Mouse (Mus musculus) granulocyte monocyte progenitor cell, adult 5-6 weeks (primary cell): ENCODE measurements around the gene 4931406P16Rik. TPM values are rescaled to one million over a fixed set of nuclear protein-coding genes. Genes with fewer than 3 reads are reported as not detected.

Experiments used
- ATAC-seq: replicated peaks from 2 replicates; pipeline ENCODE4 v1.8.0; 2016; ENCODE audit warnings: mild to moderate bottlenecking, moderate TSS enrichment, inconsistent platforms; ENCODE audit not compliant: poor library complexity, severe bottlenecking
- total RNA-seq, 2 experiments: library from RNA; stranded (forward) in 1 of 2; stranded (reverse) in 1 of 2; fragments of 200-712, 200-1000 nt in 1 of 2; fragments of >200 nt in 1 of 2; fragmentation: Nextera tagmentation in 1 of 2; gene quantifications; 2 replicates each; pipeline ENCODE4 v1.2.3; 2014 to 2017

The 4931406P16Rik gene
- total RNA-seq, 2 experiments from 2014 or later: 7.2 to 9.2 TPM

- ATAC-seq: no peak
Measured at GRCm38 (mm10) chr7:34317901-34318476, 4.6 kb upstream of the 4931406P16Rik start.

- peak; percentile 62 for ATAC-seq
Measured at GRCm38 (mm10) chr7:34312786-34313442, 437 bp downstream of the 4931406P16Rik start.

- ATAC-seq: no peak
Measured at GRCm38 (mm10) chr7:34309186-34309764, 4.1 kb downstream of the 4931406P16Rik start.

DNA sequence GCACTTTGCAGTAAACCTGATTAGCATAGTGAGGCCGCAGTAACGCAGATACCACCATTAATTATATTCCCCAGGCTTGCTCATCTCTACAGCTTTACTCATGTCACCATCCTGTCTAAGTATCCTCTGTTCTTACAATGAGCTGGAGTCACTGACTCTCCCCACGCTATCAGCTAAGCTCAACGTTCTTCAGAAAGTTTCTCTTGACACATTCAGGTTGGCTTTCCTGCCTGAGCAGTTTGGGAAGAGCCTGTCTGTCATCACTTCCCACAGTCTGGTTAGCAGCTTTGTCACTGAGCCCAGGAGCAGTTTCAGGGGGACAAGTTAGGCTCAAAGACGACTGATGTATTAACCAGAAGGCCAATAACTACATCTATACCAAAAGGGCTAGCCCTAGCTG lies 4.8 kb downstream of the 4931406P16Rik start:
- no peak for ATAC-seq

- ATAC-seq: no peak
Measured at GRCm38 (mm10) chr7:34305454-34305853, 7.9 kb downstream of the 4931406P16Rik start.

DNA sequence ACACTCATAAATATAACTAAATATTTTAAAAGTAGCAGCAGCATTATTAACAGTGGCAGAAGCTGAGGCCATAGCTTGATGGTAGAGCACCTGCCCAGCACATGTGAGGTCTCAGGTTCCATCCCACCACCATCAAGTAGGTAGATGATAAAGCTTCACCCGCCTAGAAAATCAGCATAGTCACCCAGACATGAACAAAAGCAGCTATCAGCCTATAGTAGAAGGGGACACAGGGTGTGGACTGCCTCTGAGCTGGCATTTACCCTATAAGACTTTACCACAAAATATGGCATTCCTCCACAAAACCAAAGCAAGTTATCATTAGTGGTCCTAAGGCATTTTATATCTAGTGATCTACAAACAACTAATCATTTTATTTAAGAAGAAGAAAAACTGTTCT lies 10.7 kb downstream of the 4931406P16Rik start:
- ATAC-seq: no peak

- peak; percentile 73 for ATAC-seq
Measured at GRCm38 (mm10) chr7:34301952-34302351, 11.4 kb downstream of the 4931406P16Rik start.

DNA sequence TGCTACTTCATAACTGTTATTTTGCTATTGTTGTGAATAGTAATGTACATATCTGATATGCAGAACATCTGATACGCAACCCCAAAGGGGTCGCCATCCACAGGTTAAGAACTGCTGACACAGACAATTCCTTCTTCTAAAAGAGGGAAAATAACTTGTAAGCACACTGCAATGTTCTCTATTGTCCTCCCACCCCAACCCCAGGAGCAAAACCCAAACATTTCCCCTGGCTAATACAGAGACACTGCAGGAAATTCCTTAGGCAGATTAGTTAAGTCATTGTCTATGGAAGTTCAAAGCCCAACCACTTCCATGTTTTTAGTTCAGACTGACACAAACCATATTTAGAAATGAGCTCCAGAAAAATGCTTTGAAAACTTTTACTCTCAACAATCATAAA lies 14.5 kb downstream of the 4931406P16Rik start:
- no peak for ATAC-seq

DNA sequence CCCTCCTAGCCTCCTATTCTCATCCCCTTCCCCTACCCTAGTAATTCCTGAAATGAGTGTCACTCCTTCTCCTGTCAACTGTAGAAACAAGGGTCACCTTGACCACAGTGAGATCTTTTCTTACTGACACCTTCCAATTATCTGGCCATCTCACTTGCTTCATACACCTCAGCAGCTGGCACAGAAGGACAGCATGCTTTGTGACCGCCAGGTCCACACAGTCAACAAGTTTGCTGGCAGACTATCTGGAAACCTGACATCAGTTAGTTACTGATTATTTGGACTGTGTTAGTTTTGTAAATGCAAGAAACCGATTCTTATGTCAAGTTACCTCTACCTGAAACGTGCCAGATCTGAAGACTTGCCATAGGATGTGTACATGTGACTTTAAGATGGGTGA lies 17.2 kb downstream of the 4931406P16Rik start:
- no peak for ATAC-seq

DNA sequence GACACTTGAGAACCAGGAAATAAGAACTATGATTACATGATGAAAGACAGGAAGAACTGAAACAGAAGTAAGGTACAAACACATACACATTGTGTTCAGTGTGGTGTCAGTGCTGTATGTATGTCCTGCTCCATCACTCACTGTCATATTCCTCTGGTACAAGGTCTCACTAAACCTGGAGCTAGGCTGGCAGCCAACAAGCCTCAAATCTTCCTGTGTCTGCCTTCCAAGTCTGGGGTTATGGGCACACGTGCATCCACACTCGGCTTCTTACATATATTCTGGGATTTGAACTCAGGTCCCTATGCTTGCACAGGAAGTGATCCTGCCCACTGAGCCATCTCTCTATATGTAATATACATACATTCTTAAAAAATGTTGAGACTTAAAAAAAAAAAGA lies 20.7 kb downstream of the 4931406P16Rik start:
- no peak for ATAC-seq

- ATAC-seq: 0 out of 2 replicates have a peak, but pooled peaks have one; percentile 14
Measured at GRCm38 (mm10) chr7:34291265-34291664, 22.1 kb downstream of the 4931406P16Rik start.

DNA sequence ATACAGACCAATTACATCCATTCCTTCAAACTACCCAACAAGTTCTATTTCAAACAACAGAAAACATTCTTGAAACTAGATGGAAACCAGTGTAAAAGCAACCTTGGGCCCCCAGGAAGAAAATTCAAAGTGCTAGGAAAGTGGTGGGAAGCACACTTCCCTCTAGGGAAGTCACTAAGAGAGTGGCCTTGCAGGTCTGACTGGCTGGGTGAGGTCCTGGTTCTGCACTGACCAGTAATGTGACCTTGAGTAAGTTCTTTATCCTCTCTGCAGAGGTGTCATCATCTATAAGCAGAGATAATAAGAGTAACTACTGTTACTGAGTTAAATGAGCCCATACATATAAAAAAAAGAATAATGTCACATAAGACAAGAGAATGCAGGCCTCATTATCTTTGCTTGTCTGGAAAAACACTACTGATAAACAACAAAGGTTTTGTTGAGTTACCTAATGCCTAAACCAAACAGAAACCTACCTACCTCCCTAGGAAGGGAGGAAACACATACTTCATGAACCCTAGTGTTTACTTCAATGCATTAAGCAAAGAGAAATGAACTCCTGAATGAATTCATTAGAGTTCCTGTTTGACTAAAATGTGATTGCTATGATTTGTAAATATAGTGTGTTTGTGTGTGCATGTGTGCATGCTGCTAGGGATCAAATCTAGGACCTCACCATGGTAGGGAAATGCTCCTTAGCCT lies 22.8 kb downstream of the 4931406P16Rik start:
- no peak for ATAC-seq

GRCm38 (mm10) chr7:34277656-34278055 lies 35.7 kb downstream of the 4931406P16Rik start:
- no peak for ATAC-seq

GRCm38 (mm10) chr7:34276066-34276465 lies 37.3 kb downstream of the 4931406P16Rik start:
- ATAC-seq: no peak

GRCm38 (mm10) chr7:34272465-34272864 lies 40.9 kb downstream of the 4931406P16Rik start:
- peak; percentile 100 for ATAC-seq

DNA sequence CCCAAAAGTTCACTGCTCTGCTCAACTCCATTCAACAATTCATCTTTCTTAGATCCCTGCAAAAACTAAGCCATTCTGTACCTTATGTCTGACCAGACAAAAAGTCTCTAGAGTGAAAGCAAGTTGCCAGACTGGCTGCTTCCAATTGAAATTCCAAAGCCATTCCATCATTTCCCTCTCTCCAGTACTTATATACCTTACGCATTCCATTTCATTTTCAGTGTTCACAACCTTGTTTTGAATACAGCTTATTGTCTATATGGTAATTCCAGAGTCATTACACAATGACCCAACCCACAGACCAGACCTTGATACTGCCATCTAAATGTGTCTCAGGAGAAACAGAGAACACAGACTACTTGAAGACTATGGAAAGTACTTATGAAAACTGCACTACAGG lies 44.9 kb downstream of the 4931406P16Rik start:
- no peak for ATAC-seq

- no peak for ATAC-seq
Measured at GRCm38 (mm10) chr7:34266421-34266820, 46.9 kb downstream of the 4931406P16Rik start.

DNA sequence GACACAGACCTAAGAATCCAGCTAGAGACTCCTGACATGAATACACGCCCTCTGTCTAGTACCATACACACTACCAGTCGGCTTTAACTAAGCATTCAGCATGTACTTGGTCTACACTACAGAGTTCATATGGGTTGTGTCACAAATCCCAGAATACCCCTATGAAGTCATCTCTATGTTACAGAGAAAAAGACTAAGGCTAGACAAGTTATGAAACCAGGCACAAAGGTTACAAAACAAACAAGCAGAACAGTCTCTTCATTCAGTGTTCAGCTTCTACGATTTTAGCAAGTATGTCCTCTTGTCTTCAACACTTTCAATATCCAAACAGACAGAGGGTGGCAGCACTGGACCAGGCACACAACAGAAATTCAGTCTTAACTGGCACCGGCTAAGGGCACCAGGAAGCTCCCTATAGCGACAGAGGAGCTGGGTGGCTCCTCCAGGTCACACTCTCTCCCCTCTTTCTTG lies 47.4 kb downstream of the 4931406P16Rik start:
- peak; percentile 94 for ATAC-seq

DNA sequence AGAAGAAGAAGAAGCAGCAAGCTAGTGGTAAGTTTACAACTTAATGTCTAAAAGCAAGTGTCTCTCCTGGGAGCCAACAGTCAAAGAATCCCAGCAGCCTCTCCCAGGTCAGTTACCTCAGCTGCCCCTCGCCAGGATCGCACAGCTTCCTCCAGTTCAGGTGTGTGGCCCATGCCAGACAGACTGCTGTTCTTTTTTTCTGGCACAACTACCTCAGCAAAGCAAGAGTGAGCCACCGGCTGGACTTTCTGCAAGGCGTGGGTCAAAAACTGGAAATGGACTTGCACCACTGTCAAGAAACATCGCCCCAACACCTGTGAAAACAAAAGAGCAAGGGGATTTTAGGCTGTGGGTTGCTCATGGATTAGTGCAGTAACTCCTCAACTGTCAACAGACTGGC lies 49.9 kb downstream of the 4931406P16Rik start:
- no peak for ATAC-seq

GRCm38 (mm10) chr7:34258407-34258806 lies 54.9 kb downstream of the 4931406P16Rik start:
- ATAC-seq: no peak

DNA sequence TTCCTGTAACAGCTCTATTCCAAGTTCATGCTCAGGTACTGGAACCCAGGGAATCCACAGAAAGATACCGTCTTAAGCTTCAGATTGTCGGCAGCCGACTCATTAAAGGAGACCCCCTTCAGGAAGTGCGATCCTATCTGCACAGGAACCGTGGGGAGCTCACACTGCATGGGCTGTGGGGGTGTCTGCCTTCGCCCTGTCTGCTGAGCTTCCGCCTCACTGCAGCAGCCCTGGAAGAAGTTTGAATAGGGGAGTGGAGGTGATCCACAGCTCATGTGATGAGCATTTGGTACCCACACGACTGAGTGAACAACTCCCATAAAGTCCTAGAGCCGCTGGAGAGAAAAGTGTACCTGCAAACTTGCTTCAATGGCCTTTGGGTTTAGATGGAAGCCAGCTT lies 56.1 kb downstream of the 4931406P16Rik start:
- no peak for ATAC-seq
